16 mouse cellular contexts compared by ENCODE assay signal in genomic region chrX:98881085-98881484, GRCm38 (mm10).
"Had no signal": no experiment of that assay in that cellular context is flagged by ENCODE, and none has a peak within 500 bp of the region (broad histone marks: within the 10 kb centered on the region; RNA-seq: fewer than 3 reads in every experiment).

No protein-coding gene starts in this region.

- H3K4me1 ChIP-seq: kidney, embryonic 15.5 days; limb, embryonic 10.5 days; lung, embryonic 15.5 days; midbrain, embryonic 15.5 days; neural tube, embryonic 13.5 days; stomach, embryonic 15.5 days had no signal

- ATAC-seq: intestine, embryonic 16.5 days; liver, embryonic 12.5 days; midbrain, embryonic 15.5 days had no signal

- H3K9ac ChIP-seq: kidney, embryonic 15.5 days; liver, embryonic 12.5 days; lung, embryonic 15.5 days; midbrain, embryonic 15.5 days; neural tube, embryonic 13.5 days; stomach, embryonic 15.5 days had no signal

- H3K4me3 ChIP-seq: kidney, embryonic 15.5 days; limb, embryonic 10.5 days; liver, embryonic 12.5 days; lung, embryonic 15.5 days; megakaryocyte, embryonic 14.5 days; midbrain, embryonic 15.5 days; neural tube, embryonic 13.5 days; stomach, embryonic 15.5 days had no signal

- H3K4me2 ChIP-seq: kidney, embryonic 15.5 days; liver, embryonic 12.5 days; lung, embryonic 15.5 days; midbrain, embryonic 11.5 days; midbrain, embryonic 15.5 days; neural tube, embryonic 13.5 days; stomach, embryonic 15.5 days had no signal

- DNase-seq: kidney, adult 2 months; kidney, postnatal 14 days; layer of hippocampus, postnatal 36 days; right cerebral cortex, postnatal 14 days; thymus, adult 2 months; thymus, postnatal 25 days had no signal

- H3K9me3 ChIP-seq: kidney, embryonic 15.5 days; limb, embryonic 10.5 days; liver, embryonic 12.5 days; lung, embryonic 15.5 days; megakaryocyte, embryonic 14.5 days; midbrain, embryonic 15.5 days; neural tube, embryonic 13.5 days; stomach, embryonic 15.5 days had no signal

- H3K27ac ChIP-seq: kidney, embryonic 15.5 days; limb, embryonic 10.5 days; liver, embryonic 12.5 days; lung, embryonic 15.5 days; midbrain, embryonic 15.5 days; neural tube, embryonic 13.5 days; stomach, embryonic 15.5 days had no signal

- H3K36me3 ChIP-seq: kidney, embryonic 15.5 days; limb, embryonic 10.5 days; liver, embryonic 12.5 days; lung, embryonic 15.5 days; midbrain, embryonic 15.5 days; neural tube, embryonic 13.5 days; stomach, embryonic 15.5 days had no signal

- H3K27me3 ChIP-seq: lung, embryonic 15.5 days; neural tube, embryonic 13.5 days; stomach, embryonic 15.5 days had no signal
